Mouse (Mus musculus) adrenal gland, postnatal 10 days (tissue): ENCODE results near the gene Anapc7. TPM values are rescaled to one million over a fixed set of nuclear protein-coding genes. Genes with fewer than 3 reads are reported as not detected.
"Not testable (repeated sequence)": the region's sequence is repeated elsewhere in the genome, so short reads cannot be mapped to it uniquely, and the experiment has no call there.

Experiments
- DNase-seq: peaks from one replicate; pipeline ENCODE4 v3.0.0; 2021; ENCODE audit warnings: mixed read lengths
- total RNA-seq, 2 experiments: library from RNA; stranded (reverse); gene quantifications; 2 replicates each; pipeline ENCODE4 v1.2.3; 2021

Gene Anapc7
- total RNA-seq, 2 experiments from 2014 or later = 46.8 to 50.1 TPM

- no peak for DNase-seq
Measured at GRCm38 (mm10) chr5:122451324-122451723, 29.8 kb downstream of the Anapc7 start.

GRCm38 (mm10) chr5:122452194-122452593 lies 30.7 kb downstream of the Anapc7 start:
- DNase-seq = no peak

GRCm38 (mm10) chr5:122453188-122453587 lies 31.7 kb downstream of the Anapc7 start:
- DNase-seq = no peak

GRCm38 (mm10) chr5:122454442-122454841 lies 32.9 kb downstream of the Anapc7 start:
- no peak for DNase-seq

GRCm38 (mm10) chr5:122454883-122455282 lies 33.4 kb downstream of the Anapc7 start:
- DNase-seq = no peak

GRCm38 (mm10) chr5:122455584-122455983 lies 34.1 kb downstream of the Anapc7 start:
- no peak for DNase-seq

GRCm38 (mm10) chr5:122457054-122457453 lies 35.6 kb downstream of the Anapc7 start:
- DNase-seq = not testable (repeated sequence)

- DNase-seq = no peak
Measured at GRCm38 (mm10) chr5:122458066-122458465, 36.6 kb downstream of the Anapc7 start.

- DNase-seq = no peak
Measured at GRCm38 (mm10) chr5:122459335-122459734, 37.8 kb downstream of the Anapc7 start.

- DNase-seq = peak; percentile 37
Measured at GRCm38 (mm10) chr5:122460656-122461055, 39.2 kb downstream of the Anapc7 start.

GRCm38 (mm10) chr5:122461431-122461830 lies 39.9 kb downstream of the Anapc7 start:
- no peak for DNase-seq

- DNase-seq = no peak
Measured at GRCm38 (mm10) chr5:122471658-122472057, 50.2 kb downstream of the Anapc7 start.

GRCm38 (mm10) chr5:122474643-122475363 lies 53.3 kb downstream of the Anapc7 start:
- no peak for DNase-seq

GRCm38 (mm10) chr5:122476078-122476477 lies 54.6 kb downstream of the Anapc7 start:
- DNase-seq = no peak

- DNase-seq = no peak
Measured at GRCm38 (mm10) chr5:122477492-122477891, 56.0 kb downstream of the Anapc7 start.

GRCm38 (mm10) chr5:122479131-122479530 lies 57.6 kb downstream of the Anapc7 start:
- no peak for DNase-seq

- peak; percentile 63 for DNase-seq
Measured at GRCm38 (mm10) chr5:122481844-122482243, 60.4 kb downstream of the Anapc7 start.

- DNase-seq = no peak
Measured at GRCm38 (mm10) chr5:122482733-122483391, 61.4 kb downstream of the Anapc7 start.

GRCm38 (mm10) chr5:122486243-122486642 lies 64.8 kb downstream of the Anapc7 start:
- not testable (repeated sequence) for DNase-seq

GRCm38 (mm10) chr5:122487825-122488224 lies 66.3 kb downstream of the Anapc7 start:
- DNase-seq = no peak

GRCm38 (mm10) chr5:122490148-122490547 lies 68.7 kb downstream of the Anapc7 start:
- no peak for DNase-seq

- no peak for DNase-seq
Measured at GRCm38 (mm10) chr5:122491385-122491784, 69.9 kb downstream of the Anapc7 start.

- no peak for DNase-seq
Measured at GRCm38 (mm10) chr5:122493035-122493434, 71.5 kb downstream of the Anapc7 start.

- DNase-seq = no peak
Measured at GRCm38 (mm10) chr5:122494449-122494848, 73.0 kb downstream of the Anapc7 start.
